Mouse (Mus musculus) G1E (cell line): Measurements from ENCODE around the gene Slxl1. TPM values are rescaled to one million over a fixed set of nuclear protein-coding genes. Genes with fewer than 3 reads are reported as not detected.
"Not testable (repeated sequence)": the region's sequence is repeated elsewhere in the genome, so short reads cannot be mapped to it uniquely, and the experiment has no call there.

Experiments
- ATAC-seq: 2 replicates; pipeline ENCODE4 v1.8.0; 2016; ENCODE audit warnings: mild to moderate bottlenecking; ENCODE audit not compliant: insufficient number of reproducible peaks, poor library complexity, low FRiP score, severe bottlenecking; ENCODE audit errors: extremely low read depth
- DNase-seq: peaks from one replicate; pipeline ENCODE4 v3.0.0; 2012; ENCODE audit warnings: low spot score
- H3K27me3 ChIP-seq: 2 replicates; pipeline ENCODE4 v1.6.1; 2012; ENCODE audit warnings: mild to moderate bottlenecking, low read length, inconsistent platforms; ENCODE audit not compliant: insufficient read depth
- H3K36me3 ChIP-seq: replicated peaks from 2 replicates; pipeline ENCODE3; 2012; ENCODE audit warnings: mild to moderate bottlenecking, inconsistent platforms
- H3K4me1 ChIP-seq: 2 replicates; pipeline ENCODE4 v1.6.1; 2012; ENCODE audit warnings: low read depth, low read length, inconsistent platforms, mixed read lengths; ENCODE audit not compliant: insufficient read depth
- H3K4me3 ChIP-seq: 2 replicates; pipeline ENCODE4 v1.5.1; 2012; ENCODE audit warnings: low read depth, mild to moderate bottlenecking, inconsistent platforms, low read length, moderate library complexity, mixed read lengths
- H3K9me3 ChIP-seq: replicated peaks from 2 replicates; pipeline ENCODE4 v1.6.1; 2012; ENCODE audit warnings: inconsistent platforms
- polyA plus RNA-seq: library from polyadenylated mRNA; stranded (reverse); fragments of >175 nt; gene quantifications from 2 replicates; pipeline ENCODE4 v1.2.3, GENCODE M21; 2012
- total RNA-seq, 2 experiments: library from RNA; stranded (forward) in 1 of 2; stranded (reverse) in 1 of 2; fragments of 200-1000 nt in 1 of 2; fragments of >200 nt in 1 of 2; fragmentation: Nextera tagmentation in 1 of 2; gene quantifications; 2 replicates each; pipeline ENCODE4 v1.2.3; 2014 to 2017

Gene Slxl1
- total RNA-seq (2014; fragmentation: Nextera tagmentation) (not detected in 2 replicates), total RNA-seq (2017) (not detected in 2 replicates), polyA plus RNA-seq (not detected in 2 replicates)

GRCm38 (mm10) chrX:55226576-55226975 is at the start of gene Slxl1:
Gene Slxl1, plus strand, starts transcription at chrX:55226876.
- ATAC-seq, H3K36me3 ChIP-seq, H3K9me3 ChIP-seq, H3K4me1 ChIP-seq, H3K4me3 ChIP-seq, DNase-seq, H3K27me3 ChIP-seq: not testable (repeated sequence)
